Mouse (Mus musculus) frontal cortex, postnatal 14 days (tissue): ENCODE results near the gene Kcne1l.

Source experiments
- DNase-seq, 2 experiments: peaks; one replicate each; pipeline ENCODE4 v3.0.0; 2022; ENCODE audit warnings: low spot score in 2 of 2

Gene Kcne1l

DNA sequence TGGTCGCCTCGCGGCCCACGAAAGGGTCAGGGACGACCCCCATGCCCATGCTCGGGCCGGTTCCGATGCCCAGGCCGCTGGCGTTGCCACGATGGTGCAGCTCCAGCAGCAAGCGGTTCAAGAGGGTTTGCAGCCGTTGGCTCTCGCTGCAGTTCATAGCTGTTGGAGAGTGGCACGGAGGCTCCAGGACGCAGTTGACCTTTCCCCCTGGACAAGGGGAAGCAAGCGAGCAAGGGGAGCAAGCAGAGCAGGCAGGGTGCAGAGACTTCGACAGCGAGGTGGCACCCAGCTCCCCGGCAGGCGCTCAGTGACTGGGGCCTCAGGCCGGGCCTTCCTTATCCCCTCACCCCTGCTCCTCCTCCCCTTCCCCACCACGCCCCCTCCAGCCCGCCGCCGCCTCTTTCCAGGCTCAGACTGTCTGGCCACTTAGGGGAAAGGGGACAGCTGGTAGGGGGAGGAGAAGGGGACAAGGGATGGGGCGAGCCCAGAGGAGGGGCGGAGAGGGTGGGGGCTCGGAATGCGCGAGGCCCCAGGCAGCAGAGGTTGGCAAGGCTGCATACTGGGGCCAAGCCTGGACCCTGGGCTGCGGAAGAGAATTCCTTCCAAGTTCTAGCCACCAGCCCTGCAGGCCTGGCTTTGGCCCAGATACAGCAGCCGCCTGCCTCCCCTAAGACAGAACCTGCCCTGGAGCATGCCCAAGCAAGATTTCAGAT, at the start of gene Kcne1l:
Kcne1l (minus strand) TSS at position 426 of the 713 bp plus-strand sequence.
- no peak for DNase-seq

DNA sequence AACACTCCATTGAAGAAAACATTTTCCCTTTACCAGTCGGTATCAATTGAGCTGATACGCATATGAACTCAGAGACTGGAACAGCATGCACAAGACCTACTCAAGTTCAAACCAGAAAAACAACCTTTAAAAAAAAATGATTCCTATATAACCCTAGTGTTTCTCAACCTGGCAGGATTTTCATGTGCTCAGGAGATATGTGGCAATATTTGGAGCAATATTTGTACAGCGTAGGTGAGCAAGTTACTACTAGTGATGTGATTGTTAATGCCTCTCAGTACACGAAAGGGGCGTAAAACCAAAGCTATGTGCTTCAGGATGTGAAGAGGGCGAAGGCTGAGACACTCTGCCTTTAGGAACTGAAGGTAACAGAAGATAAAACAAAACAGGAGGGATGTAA, 30.1 kb upstream of the Kcne1l start:
- no peak for DNase-seq

DNA sequence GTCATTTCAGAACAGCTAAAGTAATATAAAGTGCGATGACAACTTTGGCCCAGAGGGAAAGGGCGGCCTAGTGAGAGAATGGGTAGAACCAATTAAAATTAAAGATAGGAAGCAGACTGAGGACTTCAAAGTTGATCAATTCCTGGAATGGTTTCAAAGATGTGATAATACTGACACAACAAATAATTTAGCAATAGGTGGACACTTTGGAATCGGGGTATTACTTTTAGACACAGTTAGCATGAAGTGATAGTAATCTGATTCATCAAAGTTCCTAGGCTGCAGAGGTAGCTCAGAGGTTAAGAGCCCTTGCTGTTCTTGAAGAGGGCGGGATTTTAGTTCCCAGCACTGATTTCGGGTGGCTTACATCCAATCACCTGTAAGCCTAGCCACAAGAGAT, 29.4 kb upstream of the Kcne1l start:
- no peak for DNase-seq

DNA sequence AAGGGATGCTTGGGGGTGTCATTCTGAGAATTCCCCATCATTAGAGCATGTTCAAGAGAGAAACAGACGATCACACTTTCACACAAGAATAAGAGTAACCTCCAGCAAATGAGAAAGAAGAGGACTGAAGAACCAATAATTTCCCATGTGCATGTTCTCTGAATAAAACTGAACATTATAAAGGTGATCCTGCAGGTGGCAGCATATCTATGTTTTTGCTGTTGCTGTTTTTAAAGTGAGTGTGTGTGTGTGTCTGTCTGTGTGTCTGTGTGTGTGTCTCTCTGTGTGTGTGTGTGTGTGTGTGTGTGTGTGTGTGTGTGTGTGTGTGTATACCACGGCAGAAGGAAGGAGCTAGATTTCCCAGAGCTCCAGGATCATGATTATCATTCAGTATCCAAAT, 19.7 kb upstream of the Kcne1l start:
- DNase-seq, result no peak

DNA sequence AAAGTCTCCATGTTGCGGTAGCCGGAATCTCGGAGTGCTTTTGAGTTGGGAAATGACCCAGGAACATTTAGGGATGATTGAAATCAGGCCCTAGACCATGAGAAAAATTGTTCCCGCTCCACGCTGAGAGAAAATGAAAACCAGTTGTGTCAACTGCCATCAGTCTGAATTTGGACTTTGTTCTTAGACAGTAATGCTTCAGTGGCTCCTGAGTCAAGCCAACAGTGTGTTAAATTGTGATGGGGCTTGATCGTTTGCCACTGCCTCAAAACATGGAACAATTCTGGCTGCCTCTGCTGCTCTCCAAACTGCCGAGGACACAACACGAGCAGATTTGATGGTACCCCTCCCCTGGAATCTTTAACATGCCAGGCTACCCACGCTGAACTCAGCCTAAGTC, 10.0 kb upstream of the Kcne1l start:
- DNase-seq, result no peak

- no peak for DNase-seq
Measured at GRCm38 (mm10) chrX:142315270-142315669, 9.2 kb upstream of the Kcne1l start.

- peak; percentile 51 to 72 for DNase-seq
Measured at GRCm38 (mm10) chrX:142314307-142315024, 8.4 kb upstream of the Kcne1l start.

DNA sequence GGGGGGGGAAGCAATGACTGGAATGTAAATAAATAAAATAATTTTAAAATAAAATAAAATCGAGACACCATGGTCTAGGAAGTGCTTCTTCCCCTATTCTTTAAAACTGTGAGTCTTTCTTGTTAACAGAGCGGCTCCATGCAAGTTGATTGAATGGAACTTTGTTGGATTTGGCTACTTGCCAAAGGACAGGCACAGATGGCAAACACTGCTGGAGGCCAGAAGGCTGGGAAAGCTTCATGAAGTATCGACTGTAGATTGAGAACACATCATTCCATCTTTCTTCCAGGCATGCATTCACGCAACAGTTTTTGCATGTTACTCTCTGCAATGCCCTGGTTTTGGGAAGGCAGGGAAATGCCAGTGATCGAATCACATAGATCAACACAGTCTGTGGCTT, 4.3 kb upstream of the Kcne1l start:
- DNase-seq, result no peak

DNA sequence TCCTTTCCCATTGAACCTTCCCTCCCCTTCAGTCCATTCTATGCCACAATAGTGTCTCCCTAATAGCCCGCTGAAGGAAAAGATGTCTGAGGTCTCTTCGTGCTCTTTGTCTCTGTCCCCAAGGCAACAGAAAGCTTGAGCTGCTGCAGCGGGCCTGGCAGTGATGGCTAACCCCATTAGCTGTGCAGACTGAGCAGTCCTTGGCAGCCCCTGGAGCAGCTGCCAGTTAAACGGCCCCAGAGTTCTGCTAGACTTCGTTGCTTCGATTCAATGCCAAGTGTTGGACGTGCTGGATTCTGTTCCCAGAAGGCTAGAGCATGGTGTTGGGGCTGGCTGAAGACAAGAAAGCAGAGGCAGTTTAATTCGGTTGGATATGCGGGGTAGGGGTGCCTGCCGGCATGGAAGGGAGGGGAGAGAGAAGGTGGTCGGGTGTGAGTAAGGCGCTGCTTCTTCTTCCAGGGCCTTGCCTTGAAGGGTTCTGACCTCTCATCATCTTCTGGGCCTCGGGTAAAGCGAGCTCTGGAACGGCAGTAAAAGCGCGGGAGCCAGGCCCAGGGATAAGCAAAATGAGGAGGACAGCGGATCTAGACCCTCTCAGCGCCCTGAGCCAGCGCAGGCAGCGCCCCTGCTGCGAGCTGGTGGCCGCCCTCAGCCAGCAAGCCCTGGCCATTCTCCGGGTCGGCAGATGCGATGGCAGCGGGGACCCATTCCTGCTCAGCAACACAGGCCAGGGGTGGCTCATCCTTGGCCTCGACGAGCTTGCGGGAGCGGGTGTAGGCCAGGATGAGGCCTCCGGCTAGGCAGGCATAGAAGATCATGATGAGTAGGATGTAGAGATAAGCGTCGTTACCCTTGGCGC, 855 bp downstream of the Kcne1l start:
- DNase-seq, result peak in 1 of 2 experiments; percentile 12

DNA sequence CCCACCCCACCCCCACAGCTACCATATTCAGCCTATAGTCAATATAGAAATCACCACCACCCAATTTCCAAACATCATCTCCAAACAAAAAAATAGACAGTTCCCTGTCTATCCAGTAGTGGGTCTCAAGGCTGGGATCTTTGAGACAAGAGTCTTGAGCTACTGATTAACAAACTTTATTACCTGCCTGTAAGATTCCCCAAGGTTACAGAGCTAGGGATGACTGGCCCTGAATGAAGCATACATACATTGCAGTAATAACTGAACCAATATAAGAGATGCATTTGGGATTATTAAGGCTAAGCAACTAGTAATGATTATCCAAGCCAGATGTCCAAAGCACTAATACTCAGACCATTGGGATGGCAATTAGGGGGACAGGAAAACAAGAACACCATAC, 1.5 kb downstream of the Kcne1l start:
- no peak for DNase-seq

DNA sequence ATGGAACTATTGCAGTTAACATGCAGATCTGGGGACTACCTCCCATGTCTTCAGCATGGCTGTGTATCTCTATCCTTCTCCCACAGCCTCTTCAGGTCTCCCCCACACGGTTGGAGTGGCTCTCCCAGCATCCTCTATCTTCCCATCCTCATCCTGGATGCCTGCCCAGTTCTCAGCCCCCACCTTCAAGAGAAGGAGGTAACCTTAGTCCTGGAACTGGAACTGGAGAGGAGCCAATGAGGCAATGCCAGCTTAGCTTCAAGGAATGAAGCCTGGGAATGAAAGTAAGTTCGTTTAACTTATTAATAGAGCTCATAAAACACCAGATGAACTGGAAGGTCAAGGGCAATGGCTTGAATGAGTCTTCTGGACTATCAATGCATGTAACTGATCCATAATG, 2.6 kb downstream of the Kcne1l start:
- DNase-seq, result no peak

GRCm38 (mm10) chrX:142285905-142286304, 20.2 kb downstream of the Kcne1l start:
- DNase-seq, result no peak

- DNase-seq, result no peak
Measured at GRCm38 (mm10) chrX:142276573-142276972, 29.5 kb downstream of the Kcne1l start.

- no peak for DNase-seq
Measured at GRCm38 (mm10) chrX:142276031-142276430, 30.1 kb downstream of the Kcne1l start.
